In genomic region chr4:71130946-71131669, GRCm38 (mm10) we compare ENCODE assay signal across 8 mouse cellular contexts.
DNase-seq lines count a peak whose midpoint lies in the region; ATAC-seq and TF ChIP-seq lines count a peak whose summit lies in the region.

No protein-coding gene starts in this region.

- TF ChIP-seq CTCF in lung, embryonic 14.5 days (IDR thresholded peaks at IDR 0.05; ENCODE audit: low read depth): no peak
- TF ChIP-seq CTCF in lung, adult 2 months (IDR thresholded peaks at IDR 0.05; ENCODE audit: insufficient read depth, low read length): no peak
- no peak for TF ChIP-seq CTCF in gastrocnemius, adult 2 months (IDR thresholded peaks at IDR 0.05)

- no peak overlapping the region for H3K27ac ChIP-seq in lung, embryonic 14.5 days (ENCODE audit: low read depth)
- no peak overlapping the region for H3K27ac ChIP-seq in forebrain, embryonic 14.5 days (ENCODE audit: low read depth, low read length)
- H3K27ac ChIP-seq in gastrocnemius, adult 2 months: no peak overlapping the region
- H3K27ac ChIP-seq in liver, embryonic 11.5 days (ENCODE audit: low read depth, low read length): no peak overlapping the region

- intact Hi-C loops in left cerebral cortex, postnatal 36 days (cut with DNase I): no loop called here
- intact Hi-C loops in gastrocnemius, adult 2 months (cut with DNase I): no loop called here

- WGBS in lung, embryonic 14.5 days: 40% methylated on average over 7 of the region's 7 CpGs
- WGBS in lung, adult 2 months: 60% methylated on average over 7 of the region's 7 CpGs
- 46% methylated on average over 7 of the region's 7 CpGs for WGBS in forebrain, embryonic 14.5 days
- 60% methylated on average over 7 of the region's 7 CpGs for whole genome bisulfite sequencing in liver, embryonic 11.5 days

- peak; percentile 83 for ATAC-seq in lung, embryonic 14.5 days (ENCODE audit: insufficient read depth)
- ATAC-seq in forebrain, embryonic 14.5 days: peak; percentile 76; the same call in 1 of the 2 replicates
- ATAC-seq in liver, embryonic 11.5 days (replicated peaks; ENCODE audit: low FRiP score): no peak

- no peak overlapping the region for H3K9ac ChIP-seq in lung, embryonic 14.5 days
- no peak overlapping the region for H3K9ac ChIP-seq in forebrain, embryonic 14.5 days (ENCODE audit: low read length)
- H3K9ac ChIP-seq in liver, embryonic 11.5 days (ENCODE audit: low read depth, low read length): no peak overlapping the region

- no peak for TF ChIP-seq POLR2A in lung, adult 2 months (IDR thresholded peaks at IDR 0.05; ENCODE audit: borderline replicate concordance, extremely low read depth, low read depth, low read length)

- DNase-seq in lung, embryonic 14.5 days: peak; percentile 72
- no peak for DNase-seq in lung, adult 2 months
- DNase-seq in forebrain, embryonic 14.5 days (ENCODE audit: low spot score): peak; percentile 72
- DNase-seq in left cerebral cortex, postnatal 36 days (ENCODE audit: low spot score in 2 of 2): peak; percentile 4 to 5
- peak; percentile 30 for DNase-seq in skeletal muscle tissue, adult 2 months (ENCODE audit: low read depth, low spot score)
- DNase-seq in gastrocnemius, adult 2 months: no peak
- no peak for DNase-seq in liver, embryonic 11.5 days (ENCODE audit: low spot score)
- no peak for DNase-seq in gastrocnemius, adult 8-10 months (ENCODE audit: low spot score in 2 of 2)

- H3K4me3 ChIP-seq in lung, embryonic 14.5 days (ENCODE audit: low read depth, low read length): no peak overlapping the region
- no peak overlapping the region for H3K4me3 ChIP-seq in lung, adult 2 months (replicated peaks; ENCODE audit: extremely low read depth, low read depth, low read length)
- no peak overlapping the region for H3K4me3 ChIP-seq in forebrain, embryonic 14.5 days (ENCODE audit: low read depth, low read length)
- no peak overlapping the region for H3K4me3 ChIP-seq in gastrocnemius, adult 2 months
- no peak overlapping the region for H3K4me3 ChIP-seq in liver, embryonic 11.5 days (ENCODE audit: low read depth, low read length)

- no peaks in the 10 kb centered on the region for H3K27me3 ChIP-seq in lung, embryonic 14.5 days (ENCODE audit: insufficient read depth, low read length)
- H3K27me3 ChIP-seq in forebrain, embryonic 14.5 days (replicated peaks; ENCODE audit: control insufficient read depth, insufficient read depth, low read length): no peaks in the 10 kb centered on the region
- H3K27me3 ChIP-seq in liver, embryonic 11.5 days (replicated peaks; ENCODE audit: control insufficient read depth, insufficient read depth, low read length): no peaks in the 10 kb centered on the region

- H3K9me3 ChIP-seq in lung, embryonic 14.5 days (ENCODE audit: low read depth, low read length): no peaks in the 10 kb centered on the region
- H3K9me3 ChIP-seq in forebrain, embryonic 14.5 days (replicated peaks; ENCODE audit: control insufficient read depth, low read length): no peaks in the 10 kb centered on the region
- no peaks in the 10 kb centered on the region for H3K9me3 ChIP-seq in liver, embryonic 11.5 days (ENCODE audit: control insufficient read depth, low read length)

- no peak overlapping the region for H3K4me2 ChIP-seq in lung, embryonic 14.5 days
- H3K4me2 ChIP-seq in forebrain, embryonic 14.5 days (ENCODE audit: low read length): no peak overlapping the region
- H3K4me2 ChIP-seq in liver, embryonic 11.5 days: no peak overlapping the region

- H3K36me3 ChIP-seq in lung, embryonic 14.5 days (ENCODE audit: insufficient read depth): no peaks in the 10 kb centered on the region
- H3K36me3 ChIP-seq in forebrain, embryonic 14.5 days (ENCODE audit: control insufficient read depth, insufficient read depth, low read length): no peaks in the 10 kb centered on the region
- no peaks in the 10 kb centered on the region for H3K36me3 ChIP-seq in liver, embryonic 11.5 days (ENCODE audit: control insufficient read depth, insufficient read depth, low read length)

- no peaks in the 10 kb centered on the region for H3K4me1 ChIP-seq in lung, embryonic 14.5 days (ENCODE audit: insufficient read depth)
- no peaks in the 10 kb centered on the region for H3K4me1 ChIP-seq in lung, adult 2 months (ENCODE audit: control insufficient read depth, insufficient read depth, low read length)
- H3K4me1 ChIP-seq in forebrain, embryonic 14.5 days (ENCODE audit: control insufficient read depth, insufficient read depth, low read length): 0 out of 2 replicates have a peak, but pooled peaks cover 2% of the 10 kb centered on the region
- H3K4me1 ChIP-seq in liver, embryonic 11.5 days (replicated peaks; ENCODE audit: control insufficient read depth, insufficient read depth, low read length): no peaks in the 10 kb centered on the region

Comparison
In these comparisons a context has a peak if more than half of its experiments do, and no peak if none do; other contexts are left out.
1. DNase-seq: peak in lung, embryonic 14.5 days (single experiment), forebrain, embryonic 14.5 days (single experiment), left cerebral cortex, postnatal 36 days (2 of 2) and skeletal muscle tissue, adult 2 months (single experiment); none in lung, adult 2 months (single experiment), gastrocnemius, adult 2 months (single experiment), liver, embryonic 11.5 days (single experiment) and gastrocnemius, adult 8-10 months (0 of 2).